Mouse (Mus musculus): ENCODE results near the gene Mt2. TPM values are rescaled to one million over a fixed set of nuclear protein-coding genes. Genes with fewer than 3 reads are reported as not detected.
"Not testable (repeated sequence)": the region's sequence is repeated elsewhere in the genome, so short reads cannot be mapped to it uniquely, and the experiment has no call there.

Mt2 gene
- 24.5 and 44.4 TPM in 2 replicates for total RNA-seq (2015; ENCODE audit: low replicate concordance)
- 11.6 TPM in 1 of 2 replicates, not detected in the other for total RNA-seq (2017; ENCODE audit: low replicate concordance)

- peak; percentile 85 for ATAC-seq (replicated peaks; ENCODE audit: low FRiP score, poor library complexity, severe bottlenecking)
Measured at GRCm38 (mm10) chr8:94172075-94172808, at the start of gene Mt2. TSS of gene Mt2 (plus strand) at chr8:94172664.

GRCm38 (mm10) chr8:94122711-94123468, 49.6 kb upstream of the Mt2 start:
- no peak for ATAC-seq (replicated peaks; ENCODE audit: low FRiP score, poor library complexity, severe bottlenecking)

DNA sequence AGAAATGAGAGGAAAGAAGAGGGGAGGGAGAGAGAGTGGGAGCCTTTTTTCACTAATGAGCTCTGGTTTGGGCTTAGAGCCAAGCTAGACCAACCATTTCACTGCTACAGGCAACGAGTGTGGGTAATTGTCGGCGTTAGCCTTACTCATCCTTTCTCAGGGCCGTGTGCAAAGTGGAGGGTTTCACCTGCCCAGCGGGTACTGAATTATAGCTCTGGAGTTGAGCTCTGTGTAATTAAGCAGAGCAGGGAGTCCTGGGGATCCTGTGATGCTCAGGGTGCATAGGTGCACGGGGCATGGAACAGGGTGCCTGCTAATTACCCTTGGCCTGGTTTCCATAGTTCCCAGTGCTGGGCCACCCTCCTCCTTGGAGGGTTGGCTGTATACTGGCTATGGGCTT, 44.8 kb upstream of the Mt2 start:
- ATAC-seq (replicated peaks; ENCODE audit: low FRiP score, poor library complexity, severe bottlenecking): no peak

- ATAC-seq (replicated peaks; ENCODE audit: low FRiP score, poor library complexity, severe bottlenecking): no peak
Measured at GRCm38 (mm10) chr8:94129133-94129789, 43.2 kb upstream of the Mt2 start.

DNA sequence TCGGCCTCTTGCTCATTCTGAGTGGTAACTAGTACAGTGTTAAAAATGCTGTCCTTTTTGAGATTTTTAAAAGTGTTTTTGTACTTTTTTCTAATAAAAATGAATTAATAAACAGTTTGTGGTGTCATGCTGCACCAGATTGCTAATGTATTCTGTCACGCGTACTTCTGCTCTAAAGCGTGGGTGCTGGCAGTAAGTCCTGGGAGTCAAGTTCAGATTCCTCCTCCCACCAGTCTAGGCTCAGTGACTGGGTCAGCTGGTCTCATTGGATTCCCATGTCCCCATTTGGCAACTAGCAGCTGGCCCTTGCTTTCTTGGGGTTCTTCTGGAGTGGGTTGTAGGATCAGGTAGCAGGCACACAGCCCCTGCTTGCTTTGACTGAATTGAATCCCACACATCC, 42.3 kb upstream of the Mt2 start:
- ATAC-seq (replicated peaks; ENCODE audit: low FRiP score, poor library complexity, severe bottlenecking): no peak

DNA sequence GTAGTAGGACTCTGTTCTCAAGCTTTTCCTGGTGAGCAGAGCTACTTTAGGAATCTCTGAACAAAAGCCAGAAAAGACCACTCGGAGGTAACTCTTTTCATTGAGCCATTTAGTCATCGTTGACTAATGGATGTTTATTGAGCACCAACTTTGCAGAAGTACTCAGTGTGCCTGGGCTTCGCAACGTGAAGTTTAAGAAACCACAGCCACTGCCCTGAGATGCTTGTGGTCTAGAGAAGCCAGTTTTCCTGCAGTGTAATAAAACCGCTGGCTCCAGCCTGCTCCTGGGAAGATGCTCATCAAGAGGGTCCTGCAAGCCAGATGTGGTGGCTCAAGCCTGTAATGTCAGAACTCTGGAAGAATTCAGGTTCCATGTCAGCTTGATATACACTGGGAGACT, 40.4 kb upstream of the Mt2 start:
- no peak for ATAC-seq (replicated peaks; ENCODE audit: low FRiP score, poor library complexity, severe bottlenecking)

DNA sequence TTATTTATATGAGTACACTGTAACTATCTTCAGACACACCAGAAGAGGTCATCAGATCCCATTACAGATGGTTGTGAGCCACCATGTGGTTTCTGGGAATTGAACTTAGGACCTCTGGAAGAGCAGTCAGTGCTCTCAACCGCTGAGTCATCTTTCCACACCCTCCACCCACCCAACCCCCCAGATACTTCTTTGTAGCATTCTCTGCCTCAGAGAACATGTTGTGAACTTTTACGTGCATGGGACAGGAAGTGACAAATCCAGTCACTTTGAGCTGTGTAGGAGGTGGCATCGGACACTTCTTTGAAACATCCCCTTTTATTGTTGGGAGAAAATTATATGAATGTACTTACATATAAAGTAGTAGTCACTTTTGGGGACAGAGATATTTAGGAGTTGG, 37.9 kb upstream of the Mt2 start:
- ATAC-seq (replicated peaks; ENCODE audit: low FRiP score, poor library complexity, severe bottlenecking): not testable (repeated sequence)

DNA sequence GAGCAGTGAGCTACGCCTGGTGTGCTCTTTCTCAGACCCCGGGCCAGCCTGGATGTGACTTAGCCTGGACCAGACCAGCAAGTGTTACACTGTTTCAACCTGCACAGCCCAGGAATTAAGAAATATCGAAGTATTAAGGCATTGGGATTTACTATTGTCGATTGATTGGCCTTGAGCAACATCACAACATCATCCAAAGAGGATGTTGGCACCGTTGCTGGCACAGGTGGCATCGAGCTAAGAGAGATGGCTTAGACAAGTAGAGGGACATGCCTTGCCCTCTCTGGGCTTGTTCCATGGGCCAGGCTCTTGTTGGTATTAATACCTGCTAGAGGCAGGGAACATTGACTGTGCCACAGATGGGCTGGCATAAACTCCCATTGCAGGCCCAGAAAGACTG, 36.9 kb upstream of the Mt2 start:
- ATAC-seq (replicated peaks; ENCODE audit: low FRiP score, poor library complexity, severe bottlenecking): no peak

- ATAC-seq (replicated peaks; ENCODE audit: low FRiP score, poor library complexity, severe bottlenecking): no peak
Measured at GRCm38 (mm10) chr8:94136192-94136591, 36.3 kb upstream of the Mt2 start.

DNA sequence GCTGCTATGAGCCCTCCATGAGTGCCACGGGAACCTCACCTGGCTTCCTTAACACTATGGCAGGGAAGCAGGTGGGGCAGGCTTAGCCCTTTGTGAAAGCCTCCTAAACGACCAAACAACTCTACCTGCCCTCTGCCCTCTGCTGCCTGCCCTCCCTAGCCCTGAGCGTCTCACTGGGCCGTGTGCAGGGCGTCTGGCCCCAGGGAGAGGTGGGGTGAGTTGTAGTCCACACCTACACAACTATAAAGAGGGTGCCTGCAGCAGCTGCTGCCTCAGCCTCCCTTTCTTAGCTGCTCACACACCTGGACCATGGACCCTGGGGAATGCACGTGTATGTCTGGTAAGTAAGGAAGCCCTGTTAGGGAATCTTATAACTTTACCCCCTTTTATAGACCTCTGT, 35.5 kb upstream of the Mt2 start, which contains the start of gene Mt4:
Gene Mt4 (plus strand): TSS at position 265 of the 400 bp plus-strand sequence.
- ATAC-seq (replicated peaks; ENCODE audit: low FRiP score, poor library complexity, severe bottlenecking): no peak

DNA sequence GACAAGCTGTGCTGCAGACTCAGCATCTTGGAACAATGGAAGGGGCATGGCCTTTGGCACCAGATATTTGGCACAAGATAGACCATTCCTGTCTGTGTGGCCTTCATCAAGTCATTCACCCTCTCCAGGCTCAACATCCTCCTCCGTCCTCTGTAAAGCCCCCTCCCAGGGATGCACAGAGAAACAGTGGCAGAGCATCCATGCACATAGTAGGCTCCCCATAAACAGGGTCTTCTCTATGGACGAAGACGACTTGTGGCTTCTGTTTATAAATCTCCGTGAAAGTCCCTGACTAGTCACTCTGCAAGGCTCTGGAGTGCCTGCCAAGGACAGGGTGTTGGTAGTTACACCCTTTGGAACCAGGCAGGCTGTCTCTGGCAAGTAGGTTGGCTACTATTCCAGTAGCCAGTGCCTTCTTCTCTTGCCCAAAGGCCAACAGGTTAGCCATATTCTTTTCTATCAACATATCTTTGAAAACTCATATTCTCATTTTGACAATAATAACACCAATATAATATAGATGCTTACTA, 32.1 kb upstream of the Mt2 start:
- ATAC-seq (replicated peaks; ENCODE audit: low FRiP score, poor library complexity, severe bottlenecking): no peak

DNA sequence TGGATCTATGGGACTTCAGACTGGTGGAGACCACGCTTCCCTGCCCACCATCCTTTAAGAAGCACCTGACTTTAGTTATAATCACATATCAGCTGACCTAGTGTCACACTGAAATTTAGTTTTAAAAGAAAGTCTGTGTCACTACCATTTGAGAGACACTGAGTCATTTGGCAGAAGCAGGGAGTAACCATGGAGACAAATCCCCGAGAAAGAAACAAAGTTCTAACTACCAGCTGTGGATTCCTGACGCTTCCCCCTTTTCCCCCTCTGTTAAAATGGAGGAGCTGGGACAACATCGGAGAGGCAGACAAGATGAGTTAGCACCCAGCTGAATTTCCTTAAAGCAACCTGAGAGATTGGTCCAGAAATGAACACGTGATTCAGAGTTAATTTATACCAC, 24.2 kb upstream of the Mt2 start:
- ATAC-seq (replicated peaks; ENCODE audit: low FRiP score, poor library complexity, severe bottlenecking): no peak

- ATAC-seq (replicated peaks; ENCODE audit: low FRiP score, poor library complexity, severe bottlenecking): peak; percentile 74
Measured at GRCm38 (mm10) chr8:94150925-94151324, 21.5 kb upstream of the Mt2 start.

- ATAC-seq (replicated peaks; ENCODE audit: low FRiP score, poor library complexity, severe bottlenecking): no peak
Measured at GRCm38 (mm10) chr8:94152513-94153300, 19.8 kb upstream of the Mt2 start, which contains the start of gene Mt3. TSS of gene Mt3 (plus strand) at chr8:94152607.

- ATAC-seq (replicated peaks; ENCODE audit: low FRiP score, poor library complexity, severe bottlenecking): no peak
Measured at GRCm38 (mm10) chr8:94153451-94153850, 19.0 kb upstream of the Mt2 start.

DNA sequence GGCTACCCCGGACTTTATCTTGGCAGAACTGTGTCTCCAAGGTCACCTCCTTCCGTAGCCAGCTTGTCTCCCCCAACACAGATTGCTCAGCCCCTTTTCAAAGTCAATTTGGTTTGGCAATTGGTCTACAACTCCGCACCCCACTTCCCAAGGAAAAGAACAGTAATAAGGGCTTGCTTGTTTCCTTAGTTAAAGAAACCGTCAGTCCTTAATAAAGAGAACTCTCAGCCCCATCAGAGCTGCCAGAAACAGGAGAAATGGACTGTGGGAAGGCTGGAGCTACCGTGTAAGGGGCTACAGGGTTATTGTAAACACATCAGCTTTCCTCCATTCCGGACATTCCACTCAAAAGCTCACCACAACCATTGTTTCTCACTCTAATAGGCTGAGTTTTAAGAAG, 17.9 kb upstream of the Mt2 start:
- ATAC-seq (replicated peaks; ENCODE audit: low FRiP score, poor library complexity, severe bottlenecking): no peak

DNA sequence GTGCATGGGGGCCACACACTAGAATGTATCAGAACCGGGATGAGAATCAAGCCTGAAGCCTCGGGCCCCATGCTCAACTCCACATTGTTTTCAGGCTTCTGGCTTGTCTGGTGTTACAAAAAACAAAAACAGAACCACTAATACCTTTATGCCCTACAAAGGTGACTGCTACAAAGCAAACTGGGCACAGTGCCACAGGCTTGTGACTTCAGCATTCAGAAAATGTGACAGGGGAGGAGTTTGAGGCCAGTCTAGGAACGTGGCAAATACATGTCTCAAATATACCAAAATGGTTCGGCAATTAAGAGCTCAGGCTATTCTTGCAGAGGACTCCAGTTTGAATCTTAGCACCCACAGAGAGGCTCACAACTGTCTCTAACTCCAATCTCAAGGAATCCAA, 16.4 kb upstream of the Mt2 start:
- no peak for ATAC-seq (replicated peaks; ENCODE audit: low FRiP score, poor library complexity, severe bottlenecking)

- not testable (repeated sequence) for ATAC-seq (replicated peaks; ENCODE audit: low FRiP score, poor library complexity, severe bottlenecking)
Measured at GRCm38 (mm10) chr8:94165772-94166171, 6.7 kb upstream of the Mt2 start.

DNA sequence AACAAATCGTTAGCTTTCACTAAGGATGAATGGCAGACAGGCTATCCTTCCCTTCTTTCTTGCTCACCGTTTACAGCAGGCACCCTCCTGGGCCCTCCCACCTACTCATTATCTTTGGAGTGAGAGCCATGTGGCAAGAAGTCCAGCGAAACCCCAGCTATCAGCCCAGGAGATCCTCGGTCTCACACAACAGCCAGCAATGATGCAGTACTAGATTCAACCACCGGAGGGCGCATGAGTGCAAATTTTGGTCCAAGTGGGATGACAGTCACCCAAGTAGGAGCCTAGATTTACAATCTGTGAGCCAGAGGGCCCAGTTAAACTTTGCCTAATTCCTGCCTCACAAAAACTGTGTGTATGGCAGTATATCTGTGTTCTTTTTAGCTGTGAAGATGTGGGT, 5.2 kb upstream of the Mt2 start:
- ATAC-seq (replicated peaks; ENCODE audit: low FRiP score, poor library complexity, severe bottlenecking): peak; percentile 78

- ATAC-seq (replicated peaks; ENCODE audit: low FRiP score, poor library complexity, severe bottlenecking): peak; percentile 62; the same call in 1 of the 2 replicates
Measured at GRCm38 (mm10) chr8:94169547-94169946, 2.9 kb upstream of the Mt2 start.

All from erythroid progenitor cell, adult 5-6 weeks (primary cell).